ENCODE assay signal across 8 mouse cellular contexts in genomic region chr12:57231085-57231875, GRCm38 (mm10). TPM values are rescaled to one million over a fixed set of nuclear protein-coding genes. Genes with fewer than 3 reads are reported as not detected.
DNase-seq lines count a peak whose midpoint lies in the region; ATAC-seq and TF ChIP-seq lines count a peak whose summit lies in the region.

No protein-coding gene starts in this region.

- DNase-seq in cerebellum, adult 18-20 months: peak; percentile 15 to 27
- DNase-seq in brain, adult 2 months (ENCODE audit: low read depth, low spot score): peak; percentile 37
- DNase-seq in kidney, adult 2 months: peak; percentile 78
- DNase-seq in lung, postnatal 0 days (ENCODE audit: low spot score): peak; percentile 52
- DNase-seq in right cerebral cortex, postnatal 14 days: no peak

- no peak for TF ChIP-seq POLR2A in kidney, adult 2 months (IDR thresholded peaks at IDR 0.05; ENCODE audit: low read depth, low read length)
- no peak for TF ChIP-seq POLR2A in olfactory bulb, adult 2 months (IDR thresholded peaks at IDR 0.05; ENCODE audit: insufficient read depth, low read depth, low read length)

- no peaks in the 10 kb centered on the region for H3K27me3 ChIP-seq in forebrain, embryonic 13.5 days
- H3K27me3 ChIP-seq in kidney, adult 2 months (replicated peaks; ENCODE audit: control insufficient read depth, insufficient read depth, low read length): no peaks in the 10 kb centered on the region
- H3K27me3 ChIP-seq in lung, postnatal 0 days (replicated peaks; ENCODE audit: insufficient read depth, low read length): no peaks in the 10 kb centered on the region

- no peak for TF ChIP-seq EP300 in lung, postnatal 0 days (IDR thresholded peaks at IDR 0.05)

- no peak for ATAC-seq in cerebellum, adult (ENCODE audit: insufficient number of reproducible peaks, low FRiP score, low TSS enrichment)
- ATAC-seq in forebrain, embryonic 13.5 days: no peak
- ATAC-seq in lung, postnatal 0 days: no peak

- H3K4me3 ChIP-seq in forebrain, embryonic 13.5 days: peak overlapping the region; percentile 81
- peak overlapping the region; percentile 77 for H3K4me3 ChIP-seq in kidney, adult 2 months (ENCODE audit: insufficient read depth, low read depth, low read length)
- H3K4me3 ChIP-seq in lung, postnatal 0 days (ENCODE audit: low read depth, low read length): peak overlapping the region; percentile 74
- H3K4me3 ChIP-seq in olfactory bulb, adult 2 months (ENCODE audit: insufficient read depth, low read depth, low read length): peak overlapping the region; percentile 75; the same call in 1 of the 2 replicates

- no peaks in the 10 kb centered on the region for H3K36me3 ChIP-seq in forebrain, embryonic 13.5 days (ENCODE audit: poor library complexity, severe bottlenecking)
- no peaks in the 10 kb centered on the region for H3K36me3 ChIP-seq in kidney, adult 2 months (ENCODE audit: control insufficient read depth, insufficient read depth, low read length)
- no peaks in the 10 kb centered on the region for H3K36me3 ChIP-seq in lung, postnatal 0 days (ENCODE audit: insufficient read depth, low read length)

- peak; percentile 31 for TF ChIP-seq CTCF in kidney, adult 2 months (conservative IDR thresholded peaks at IDR 0.05; ENCODE audit: insufficient read depth, insufficient read length, low read depth, low read length)
- TF ChIP-seq CTCF in lung, postnatal 0 days (IDR thresholded peaks at IDR 0.05): peak; percentile 48
- no peak for TF ChIP-seq CTCF in olfactory bulb, adult 2 months (IDR thresholded peaks at IDR 0.05; ENCODE audit: insufficient read depth, low read depth, low read length)

- no peak overlapping the region for H3K27ac ChIP-seq in forebrain, embryonic 13.5 days
- H3K27ac ChIP-seq in kidney, adult 2 months (ENCODE audit: insufficient read depth, low read depth, low read length): peak overlapping the region; percentile 49
- H3K27ac ChIP-seq in lung, postnatal 0 days (ENCODE audit: low read length): no peak overlapping the region
- no peak overlapping the region for H3K27ac ChIP-seq in olfactory bulb, adult 2 months (ENCODE audit: insufficient read depth, low read depth, low read length)

- H3K9ac ChIP-seq in forebrain, embryonic 13.5 days: peak overlapping the region; percentile 78
- H3K9ac ChIP-seq in lung, postnatal 0 days (replicated peaks; ENCODE audit: low read depth): peak overlapping the region; percentile 84; the same call in 1 of the 2 replicates

- peak overlapping the region; percentile 68 for H3K4me2 ChIP-seq in forebrain, embryonic 13.5 days
- H3K4me2 ChIP-seq in lung, postnatal 0 days (replicated peaks; ENCODE audit: low read depth, low read length): peak overlapping the region; percentile 76

- 78% methylated on average over 14 of the region's 14 CpGs for WGBS in forebrain, embryonic 13.5 days
- WGBS in kidney, adult 2 months: 35% methylated on average over 14 of the region's 14 CpGs
- WGBS in lung, postnatal 0 days: 57% methylated on average over 14 of the region's 14 CpGs
- WGBS in olfactory bulb, adult 2 months: 74% methylated on average over 14 of the region's 14 CpGs

- H3K9me3 ChIP-seq in forebrain, embryonic 13.5 days (replicated peaks): no peaks in the 10 kb centered on the region
- H3K9me3 ChIP-seq in lung, postnatal 0 days (ENCODE audit: low read length): no peaks in the 10 kb centered on the region

- peaks cover 8% of the 10 kb centered on the region for H3K4me1 ChIP-seq in forebrain, embryonic 13.5 days
- H3K4me1 ChIP-seq in kidney, adult 2 months (ENCODE audit: control insufficient read depth, insufficient read depth, low read length): peaks cover 3% of the 10 kb centered on the region; the same call in 1 of the 2 replicates
- H3K4me1 ChIP-seq in lung, postnatal 0 days (ENCODE audit: insufficient read depth, low read depth, low read length): no peaks in the 10 kb centered on the region; the same call in 1 of the 2 replicates
- H3K4me1 ChIP-seq in olfactory bulb, adult 2 months (ENCODE audit: control insufficient read depth, insufficient read depth, low read length): no peaks in the 10 kb centered on the region

RNA-seq across cellular contexts. Expression of gene Mipol1, which starts 1.1 kb away (rescaled TPM):
- 6.1 and 7.6 TPM in 2 replicates for polyA plus RNA-seq in forebrain, embryonic 13.5 days (2015; fragmentation: Nextera tagmentation; extraction: Ambion mirVana)
- polyA plus RNA-seq in kidney, adult 2 months (2012; rRNA removed): 1.5 and 1.7 TPM in 2 replicates
- 5.7 and 6.4 TPM in 2 replicates for polyA plus RNA-seq in lung, postnatal 0 days (2015; fragmentation: Nextera tagmentation; extraction: Ambion mirVana)
- not detected in 2 replicates for polyA plus RNA-seq in olfactory bulb, adult 2 months (2012; ENCODE audit: insufficient read depth, insufficient read length, low replicate concordance, missing spikeins)

RNA-seq across cellular contexts. Expression of gene Prps1l3, which starts 1.1 kb away (rescaled TPM):
- polyA plus RNA-seq in forebrain, embryonic 13.5 days (2015; fragmentation: Nextera tagmentation; extraction: Ambion mirVana): 51.7 and 56.0 TPM in 2 replicates
- polyA plus RNA-seq in kidney, adult 2 months (2012; rRNA removed): 12.5 and 15.0 TPM in 2 replicates
- 22.9 and 24.8 TPM in 2 replicates for polyA plus RNA-seq in lung, postnatal 0 days (2015; fragmentation: Nextera tagmentation; extraction: Ambion mirVana)
- polyA plus RNA-seq in olfactory bulb, adult 2 months (2012; ENCODE audit: insufficient read depth, insufficient read length, low replicate concordance, missing spikeins): not detected in 2 replicates

RNA-seq across cellular contexts. Expression of gene Slc25a21, which starts 34.0 kb away (rescaled TPM):
- 0.31 and 0.42 TPM in 2 replicates for polyA plus RNA-seq in forebrain, embryonic 13.5 days (2015; fragmentation: Nextera tagmentation; extraction: Ambion mirVana)
- 5.0 and 5.3 TPM in 2 replicates for polyA plus RNA-seq in kidney, adult 2 months (2012; rRNA removed)
- polyA plus RNA-seq in lung, postnatal 0 days (2015; fragmentation: Nextera tagmentation; extraction: Ambion mirVana): 0.06 and 0.18 TPM in 2 replicates
- not detected in 2 replicates for polyA plus RNA-seq in olfactory bulb, adult 2 months (2012; ENCODE audit: insufficient read depth, insufficient read length, low replicate concordance, missing spikeins)
